In genomic region chr12:96748868-96749615, GRCm38 (mm10) we compare ENCODE assay signal across 33 mouse cellular contexts.
DNase-seq lines count a peak whose midpoint lies in the region; ATAC-seq lines count a peak whose summit lies in the region.
"Had no signal": no experiment of that assay in that cellular context is flagged by ENCODE, and none has a peak within 500 bp of the region (broad histone marks: within the 10 kb centered on the region; RNA-seq: fewer than 3 reads in every experiment).

No protein-coding gene starts in this region.

- peak; percentile 94 for ATAC-seq in lung, embryonic 15.5 days (ENCODE audit: borderline replicate concordance, extremely low read depth, low FRiP score, low TSS enrichment)
- ATAC-seq: activated CD4-positive, CD25-positive, alpha-beta regulatory T cell, adult 4 months; forebrain, embryonic 14.5 days; inflammation-experienced regulatory T-cells, adult 6 months; midbrain, embryonic 16.5 days had no signal

- peak; percentile 1 to 2 for DNase-seq in cerebellum, postnatal 10 days
- no peak for DNase-seq in cerebellum, postnatal 36 days
- peak; percentile 15 for DNase-seq in kidney, postnatal 10 days
- no peak for DNase-seq in kidney, adult 9 months
- no peak for DNase-seq in lung, postnatal 25 days (ENCODE audit: low spot score)
- no peak for DNase-seq in adrenal gland, postnatal 25 days
- DNase-seq: adrenal gland, adult 8-10 months; cerebellum, adult 18-20 months; cerebellum, postnatal 25 days; embryo, embryonic 11 days; gastrocnemius, adult 2 months; heart, postnatal 4 days; layer of hippocampus, adult 9-11 months; lung, adult 2 months; retina, postnatal 1 day; right cerebral cortex, postnatal 25 days; spleen, adult 18-20 months; thymus, adult 18-20 months; thymus, postnatal 36 days had no signal

- no peak overlapping the region for H3K4me2 ChIP-seq in lung, embryonic 15.5 days
- H3K4me2 ChIP-seq: embryonic facial prominence, embryonic 13.5 days; heart, embryonic 15.5 days; hindbrain, embryonic 14.5 days; liver, embryonic 11.5 days; neural tube, embryonic 13.5 days had no signal

- H3K27me3 ChIP-seq in lung, embryonic 15.5 days = no peaks in the 10 kb centered on the region
- H3K27me3 ChIP-seq: embryonic facial prominence, embryonic 13.5 days; heart, embryonic 15.5 days; neural tube, embryonic 13.5 days had no signal

- H3K4me3 ChIP-seq in lung, embryonic 15.5 days = no peak overlapping the region
- H3K4me3 ChIP-seq: embryonic facial prominence, embryonic 13.5 days; erythroblast, embryonic 14.5 days; gastrocnemius, adult 2 months; heart, embryonic 15.5 days; left cerebral cortex, adult 2 months; midbrain, embryonic 10.5 days; myocyte; neural tube, embryonic 13.5 days had no signal

- H3K36me3 ChIP-seq in lung, embryonic 15.5 days = no peaks in the 10 kb centered on the region
- H3K36me3 ChIP-seq: embryonic facial prominence, embryonic 13.5 days; heart, embryonic 15.5 days; midbrain, embryonic 10.5 days; neural tube, embryonic 13.5 days had no signal

- 40% methylated on average over 5 of the region's 5 CpGs for WGBS in lung, embryonic 15.5 days

- H3K9me3 ChIP-seq in lung, embryonic 15.5 days = no peaks in the 10 kb centered on the region
- H3K9me3 ChIP-seq: embryonic facial prominence, embryonic 13.5 days; heart, embryonic 15.5 days; midbrain, embryonic 10.5 days; neural tube, embryonic 13.5 days had no signal

- H3K27ac ChIP-seq in lung, embryonic 15.5 days = no peak overlapping the region
- H3K27ac ChIP-seq: embryonic facial prominence, embryonic 13.5 days; gastrocnemius, adult 2 months; heart, embryonic 15.5 days; hindbrain, embryonic 14.5 days; left cerebral cortex, adult 2 months; midbrain, embryonic 10.5 days; neural tube, embryonic 13.5 days had no signal

- no peaks in the 10 kb centered on the region for H3K4me1 ChIP-seq in lung, embryonic 15.5 days
- H3K4me1 ChIP-seq: embryonic facial prominence, embryonic 13.5 days; heart, embryonic 15.5 days; midbrain, embryonic 10.5 days; neural tube, embryonic 13.5 days had no signal

- no peak overlapping the region for H3K9ac ChIP-seq in lung, embryonic 15.5 days
- H3K9ac ChIP-seq: embryonic facial prominence, embryonic 13.5 days; heart, embryonic 15.5 days; hindbrain, embryonic 14.5 days; neural tube, embryonic 13.5 days had no signal

Comparison
In these comparisons a context has a peak if more than half of its experiments do, and no peak if none do; other contexts are left out.
1. DNase-seq: peak in cerebellum, postnatal 10 days (2 of 2) and kidney, postnatal 10 days (single experiment); none in cerebellum, postnatal 36 days (0 of 2), kidney, adult 9 months (single experiment), lung, postnatal 25 days (single experiment) and adrenal gland, postnatal 25 days (single experiment).